Mouse (Mus musculus): ENCODE measurements around the gene Csnk1g2.

The Csnk1g2 gene

DNA sequence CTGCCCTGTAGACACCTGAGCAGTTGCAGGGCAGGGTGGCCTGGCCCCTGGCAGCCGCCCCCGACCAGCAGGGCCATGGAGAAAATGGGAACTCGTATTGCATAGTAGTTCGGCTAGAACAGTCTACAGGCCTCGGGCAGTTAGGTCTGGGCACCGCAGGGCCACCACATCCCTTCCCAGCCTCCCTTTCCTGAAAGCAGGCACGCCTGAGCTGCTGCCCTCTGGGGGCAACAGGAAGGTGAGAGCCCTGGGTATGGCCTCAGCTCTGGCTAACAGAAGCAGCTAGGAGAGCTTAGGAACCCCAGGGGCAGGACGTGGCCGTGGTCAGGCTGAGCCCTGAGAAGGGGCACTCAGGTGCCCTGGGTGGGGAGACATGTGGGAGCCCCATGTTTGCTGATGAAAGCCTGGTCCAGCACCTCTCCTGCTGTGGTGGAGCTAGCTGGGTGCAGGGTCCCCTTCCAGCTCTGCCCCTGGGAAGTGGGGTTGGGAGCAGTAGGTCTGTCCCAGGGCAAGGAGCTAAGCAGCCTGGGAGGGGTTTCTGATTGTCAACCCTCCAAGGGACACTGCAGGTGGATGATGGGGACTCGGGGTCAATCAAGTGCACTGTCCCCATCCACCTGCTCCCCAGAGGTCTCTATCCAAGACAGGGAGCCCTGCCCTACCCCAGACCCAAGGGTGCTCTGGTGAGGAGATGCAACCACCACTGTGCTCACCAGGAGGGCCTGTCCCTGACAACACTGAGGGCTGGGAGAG, 43.5 kb downstream of the Csnk1g2 start:
- no peak for DNase-seq

DNA sequence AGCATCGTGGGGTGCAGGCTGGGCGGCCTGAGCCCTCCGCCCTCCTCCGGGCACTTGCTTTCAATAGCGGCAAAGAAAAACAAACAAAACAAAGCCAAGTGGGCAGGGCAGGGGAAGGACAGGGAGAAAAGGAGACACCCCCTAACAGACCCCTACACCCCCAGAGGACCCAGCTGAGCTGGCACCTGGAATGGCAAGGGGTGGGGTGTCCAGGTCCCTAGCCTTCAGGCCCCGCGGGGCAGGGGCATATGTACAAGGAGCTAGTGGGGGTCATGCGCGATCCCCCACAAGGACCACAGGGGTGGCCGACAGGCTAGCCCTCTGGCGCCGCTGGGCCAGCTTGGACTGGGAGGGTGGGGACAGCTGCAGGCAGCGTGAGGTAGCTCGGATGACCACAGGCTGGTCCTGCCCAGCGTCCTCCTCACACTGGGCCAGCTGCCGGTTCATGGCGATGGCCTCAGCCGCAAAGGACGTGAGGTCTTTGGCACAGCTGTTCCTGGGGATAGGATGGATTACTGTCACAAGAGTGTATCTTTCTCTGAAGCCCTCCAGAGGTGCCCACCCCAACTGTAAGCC, 44.3 kb downstream of the Csnk1g2 start:
- DNase-seq, result no peak

DNA sequence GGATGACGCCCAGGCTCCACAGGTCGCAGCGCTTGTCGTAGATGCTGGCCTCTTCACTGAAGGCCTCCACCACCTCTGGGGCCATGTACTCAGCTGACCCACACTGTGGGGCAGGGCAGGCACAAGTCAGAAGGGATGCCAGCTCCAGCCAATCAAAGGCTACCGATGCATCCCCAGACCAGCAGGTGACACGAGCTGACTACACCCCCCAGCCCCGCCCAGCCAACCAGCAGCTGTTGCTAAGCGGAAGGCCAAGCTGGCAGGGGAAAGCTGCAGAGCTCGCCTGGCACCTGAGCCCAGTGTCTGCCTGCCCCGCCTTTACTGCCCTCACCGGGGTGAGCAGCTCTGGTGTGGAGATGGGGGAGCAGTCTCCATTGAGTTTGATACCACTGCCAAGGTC, 46.0 kb downstream of the Csnk1g2 start:
- DNase-seq, result peak; percentile 67 to 71

DNA sequence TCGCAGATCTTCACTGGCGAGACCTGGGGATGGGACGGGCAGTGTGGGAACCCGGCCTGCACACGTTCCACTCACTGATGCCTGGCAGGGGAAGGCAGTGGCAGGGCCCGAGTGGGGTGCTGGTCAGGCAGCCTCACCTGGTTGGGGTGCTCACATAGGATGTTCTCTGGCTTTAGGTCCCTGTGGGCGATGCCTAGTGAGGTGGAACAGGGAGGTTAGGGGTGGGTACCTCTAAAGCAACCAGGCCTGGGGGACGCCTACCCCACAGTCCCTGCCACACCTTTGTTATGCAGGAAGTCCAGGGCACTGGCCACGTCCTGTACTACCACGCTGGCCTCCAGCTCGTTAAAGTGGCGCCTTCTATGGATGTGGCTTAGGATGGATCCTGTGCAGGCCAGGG, 46.4 kb downstream of the Csnk1g2 start:
- DNase-seq, result no peak

DNA sequence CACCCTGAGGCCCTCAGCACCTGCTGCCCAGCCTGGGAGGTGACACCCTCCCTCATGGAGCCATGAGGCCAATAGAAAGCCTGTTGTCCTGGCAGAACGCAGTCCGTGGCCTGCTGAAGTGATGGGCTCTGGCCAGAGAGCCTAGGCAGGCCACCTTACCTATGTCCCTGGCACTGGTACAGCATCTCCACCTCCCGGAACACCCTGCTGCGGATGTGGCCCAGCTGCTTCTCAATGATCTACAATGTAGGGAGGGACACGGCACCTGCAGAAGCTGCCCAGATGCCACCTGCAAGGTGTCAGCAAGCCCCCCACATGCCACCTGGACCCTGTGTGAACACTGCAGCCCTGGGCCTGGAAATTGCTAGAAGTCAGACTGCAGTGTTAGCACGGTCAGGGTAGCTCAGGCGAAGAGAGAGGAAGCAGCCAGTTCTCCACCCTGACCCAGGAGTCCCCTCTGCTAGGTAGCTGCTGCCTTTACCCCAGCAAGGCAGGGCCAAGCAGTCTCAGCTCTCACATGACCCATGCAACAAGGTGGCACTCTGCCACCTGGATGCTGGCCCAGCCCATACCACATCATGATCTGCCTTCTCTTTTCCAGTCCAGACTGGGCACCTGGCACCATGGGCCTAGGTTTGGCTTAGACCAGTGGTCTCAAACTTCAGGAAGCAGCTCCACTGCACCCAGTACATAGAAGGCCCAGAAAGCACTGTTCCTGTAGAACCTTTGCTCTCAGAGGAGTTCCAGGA, 47.3 kb downstream of the Csnk1g2 start:
- DNase-seq, result no peak

DNA sequence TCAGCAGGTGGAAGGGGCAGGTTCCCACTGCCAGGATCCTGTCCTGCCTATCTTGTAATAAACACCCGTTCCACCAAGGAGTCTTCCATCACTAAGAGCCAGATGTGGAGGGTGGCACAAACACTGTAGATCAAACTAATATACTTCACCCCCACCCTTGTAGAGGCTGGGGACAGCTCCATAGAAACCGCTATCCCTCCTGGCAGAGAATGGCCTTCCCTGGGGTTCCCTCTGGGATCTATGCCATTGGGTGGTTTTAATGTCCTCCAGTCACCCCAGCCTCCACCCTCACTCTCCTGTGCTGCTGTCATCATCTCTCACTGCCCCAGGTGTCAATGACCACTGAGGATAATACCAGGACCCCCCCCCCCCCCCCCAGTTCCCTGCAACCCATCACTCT, 47.9 kb downstream of the Csnk1g2 start:
- no peak for DNase-seq

DNA sequence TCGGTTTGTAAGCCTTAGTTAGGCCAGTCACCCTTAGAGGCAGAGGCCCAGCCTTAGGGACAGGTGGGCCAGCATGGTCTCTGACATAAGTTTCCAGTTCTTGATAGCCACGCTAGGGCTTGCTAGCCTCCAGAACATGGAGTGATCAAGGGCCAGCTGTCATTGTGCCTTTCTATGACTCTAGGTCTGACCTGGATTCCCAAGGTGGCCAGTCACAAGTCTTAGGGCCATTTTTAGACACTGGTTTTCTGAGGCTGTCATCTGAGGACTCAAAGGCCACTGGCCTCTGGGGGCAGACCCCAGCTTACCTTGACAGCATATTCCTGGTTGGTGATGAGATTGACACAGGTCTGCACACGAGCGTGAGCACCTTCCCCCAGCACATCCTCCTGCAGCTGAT, 48.6 kb downstream of the Csnk1g2 start:
- DNase-seq, result no peak

DNA sequence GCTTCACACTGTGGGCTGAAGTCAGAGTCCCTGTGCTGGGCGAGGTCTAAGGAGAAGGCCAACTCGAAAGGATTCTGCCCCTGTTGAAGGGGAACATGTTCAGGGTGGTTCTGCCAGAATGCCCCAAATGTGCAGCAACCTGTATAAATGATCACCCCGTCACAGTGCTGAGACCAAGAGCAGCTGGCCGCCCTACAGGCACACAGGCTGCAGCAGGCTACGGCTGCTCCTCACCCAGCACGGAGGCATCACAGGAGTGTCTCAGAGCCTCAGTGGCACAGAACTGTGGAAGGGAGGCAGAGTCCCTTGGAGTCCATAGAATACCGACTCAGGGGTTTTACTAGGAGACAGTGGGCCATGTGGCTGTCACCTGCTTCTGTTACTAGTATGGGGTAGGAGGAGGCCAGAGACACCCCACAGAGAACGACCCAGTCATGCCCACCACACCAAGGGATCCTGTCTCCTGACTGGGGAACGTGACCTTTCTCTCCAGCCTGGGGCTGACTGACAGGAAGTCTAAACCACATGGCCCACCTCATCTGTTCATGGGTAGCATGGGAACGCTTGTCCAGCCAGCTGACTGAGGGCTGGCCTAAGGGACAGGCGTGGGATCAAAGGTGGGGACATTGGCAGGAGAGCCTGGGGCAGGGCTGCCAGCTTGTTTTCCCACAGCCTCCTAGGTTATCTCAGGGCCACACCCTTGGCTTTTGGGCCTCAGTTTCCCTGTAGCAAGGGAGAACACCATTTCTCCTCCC, 49.5 kb downstream of the Csnk1g2 start:
- no peak for DNase-seq

DNA sequence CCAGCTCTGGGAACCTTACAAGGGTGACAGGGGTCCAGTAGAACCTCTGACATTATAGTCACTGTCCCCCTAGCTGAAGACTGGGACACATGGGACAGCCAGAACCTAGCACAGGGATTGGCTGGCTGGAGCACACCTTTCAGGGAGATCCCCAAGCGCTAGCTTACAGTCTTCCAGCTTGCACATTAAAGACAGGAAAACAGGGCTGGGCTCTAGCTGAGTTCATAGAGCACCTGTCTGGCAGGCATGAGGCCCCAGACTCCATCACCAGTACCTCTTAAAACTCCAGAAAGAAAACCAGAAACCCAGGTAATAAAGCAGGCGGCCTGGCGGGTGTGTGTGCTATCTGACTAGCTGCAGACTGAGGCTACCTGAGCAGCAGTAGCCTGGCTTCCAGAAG, 51.1 kb downstream of the Csnk1g2 start:
- DNase-seq, result no peak

DNA sequence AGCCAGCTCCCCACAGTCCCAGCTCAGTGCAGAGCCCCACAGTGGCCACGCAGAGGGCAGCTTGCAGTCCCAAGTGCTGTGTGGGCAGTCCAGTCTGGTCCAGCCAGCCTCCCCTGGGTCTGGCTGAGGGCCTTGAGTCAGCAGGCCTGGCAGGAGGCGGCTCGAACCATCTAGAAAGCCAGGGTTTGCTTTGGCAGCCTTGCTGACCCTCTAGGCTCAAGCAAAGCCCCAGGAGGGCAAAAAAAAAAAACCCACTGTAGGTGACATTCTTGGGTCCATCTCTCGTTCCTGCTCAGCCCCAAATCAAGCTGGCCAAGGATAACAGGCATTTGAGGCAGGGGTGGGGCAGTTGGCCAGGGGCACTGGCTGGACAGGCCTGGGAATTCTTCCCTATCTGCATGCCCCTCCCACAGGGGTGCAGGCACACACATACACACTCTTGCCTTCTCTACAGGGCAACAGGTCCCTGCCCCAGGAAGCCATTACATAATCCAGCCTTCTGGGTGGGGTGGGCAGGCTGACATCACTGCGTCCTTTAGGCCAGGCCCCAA, 51.6 kb downstream of the Csnk1g2 start:
- DNase-seq, result no peak

DNA sequence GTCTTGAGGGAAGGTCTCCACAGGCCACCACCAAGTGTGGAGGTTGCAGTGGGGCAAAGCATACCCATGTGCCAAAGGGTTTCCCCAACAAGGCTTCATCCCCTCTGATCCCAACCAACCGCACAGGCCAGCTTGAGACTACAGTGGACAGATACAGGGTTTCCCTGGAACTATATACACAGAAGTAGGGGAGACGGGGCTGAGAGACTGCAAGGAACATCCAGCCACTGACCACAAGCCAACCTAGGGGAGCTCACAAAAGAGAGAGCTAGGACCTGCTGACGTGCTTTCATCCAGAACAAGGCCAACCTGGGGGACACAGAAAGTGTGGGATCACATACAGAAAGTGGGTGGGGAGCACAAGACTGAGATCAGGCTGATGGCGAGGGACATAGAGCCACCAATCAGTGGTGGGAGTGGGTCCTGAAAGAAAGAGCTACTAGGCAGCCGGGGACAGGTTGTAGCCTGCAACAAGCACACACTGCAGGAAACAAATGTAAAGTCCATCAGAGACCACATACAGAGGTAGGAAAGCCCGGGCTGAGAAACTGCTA, 52.3 kb downstream of the Csnk1g2 start:
- no peak for DNase-seq

DNA sequence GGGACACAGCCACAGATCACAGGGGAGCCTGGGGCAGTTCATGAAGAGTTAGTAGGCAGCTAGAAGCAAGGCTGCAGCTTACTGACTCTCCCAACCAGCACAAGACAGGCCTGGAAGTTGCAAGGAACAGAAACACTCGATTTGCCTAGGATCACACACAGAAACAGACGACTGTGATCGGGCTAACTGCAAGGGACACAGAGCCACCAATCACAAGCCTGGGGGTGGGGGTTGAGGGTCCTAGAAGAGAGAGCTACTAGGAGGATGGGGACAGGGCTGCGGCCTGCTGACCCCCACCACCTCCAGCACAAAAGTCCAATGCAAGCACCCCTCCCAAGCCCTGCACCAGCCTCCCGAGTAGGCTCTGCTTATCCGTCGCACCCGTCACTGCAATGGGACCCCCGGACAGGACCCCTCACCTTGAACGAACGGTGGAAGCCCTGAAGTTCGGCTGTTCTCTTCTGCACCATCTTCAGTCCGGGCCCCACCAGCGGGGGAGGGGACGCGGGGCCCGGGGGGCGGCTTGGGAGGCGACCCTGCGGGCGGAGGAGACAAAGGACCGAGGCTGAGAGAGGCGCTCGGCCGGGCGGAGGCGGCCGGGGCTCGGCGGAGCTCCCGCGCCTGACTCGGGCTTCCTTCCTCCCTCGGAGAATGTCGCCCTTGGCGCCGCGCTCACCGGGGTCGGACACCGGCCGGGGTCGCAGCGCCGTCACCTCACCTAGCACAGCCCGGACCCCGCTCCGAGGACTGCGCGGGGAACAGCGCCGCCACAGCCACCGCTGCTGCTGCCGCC, 53.0 kb downstream of the Csnk1g2 start:
- peak in 1 of 2 experiments; percentile 30 for DNase-seq

DNA sequence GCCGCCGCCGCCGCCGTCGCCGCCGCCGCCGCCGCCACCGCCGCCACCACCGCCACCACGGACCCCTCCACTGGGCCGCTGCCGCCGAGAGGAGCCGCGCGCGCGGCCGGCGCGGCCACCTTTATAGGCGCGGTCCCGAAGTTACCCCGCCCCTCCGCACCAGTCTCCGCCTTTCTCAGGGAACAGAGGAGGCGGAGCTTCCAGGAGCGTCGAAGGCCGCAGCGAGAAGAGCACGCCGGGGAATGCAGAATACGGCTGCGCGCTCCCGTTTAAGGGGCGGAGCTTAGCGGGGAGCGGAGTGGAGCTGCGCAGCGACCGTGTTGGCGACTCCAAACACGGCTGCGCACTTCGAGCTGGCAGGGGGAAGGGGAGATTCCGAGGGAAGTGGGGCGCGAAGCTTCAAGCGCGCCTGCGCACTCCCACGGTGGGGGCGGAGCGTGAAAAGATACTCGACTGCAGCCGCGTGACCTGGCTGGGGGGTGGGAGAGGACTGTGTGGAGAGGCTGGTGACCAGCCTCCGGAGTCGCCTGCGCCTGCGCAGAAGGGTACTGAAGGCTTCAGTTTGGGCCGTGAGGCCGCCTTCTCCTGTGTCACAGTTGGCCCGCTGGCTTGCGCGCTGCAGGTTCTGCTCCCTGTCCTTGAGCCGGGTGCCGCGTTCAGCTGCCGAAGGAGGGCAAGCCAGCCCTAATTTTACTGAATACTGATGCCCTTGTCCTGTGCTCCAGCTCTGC, 53.7 kb downstream of the Csnk1g2 start:
- peak; percentile 99 for DNase-seq

DNA sequence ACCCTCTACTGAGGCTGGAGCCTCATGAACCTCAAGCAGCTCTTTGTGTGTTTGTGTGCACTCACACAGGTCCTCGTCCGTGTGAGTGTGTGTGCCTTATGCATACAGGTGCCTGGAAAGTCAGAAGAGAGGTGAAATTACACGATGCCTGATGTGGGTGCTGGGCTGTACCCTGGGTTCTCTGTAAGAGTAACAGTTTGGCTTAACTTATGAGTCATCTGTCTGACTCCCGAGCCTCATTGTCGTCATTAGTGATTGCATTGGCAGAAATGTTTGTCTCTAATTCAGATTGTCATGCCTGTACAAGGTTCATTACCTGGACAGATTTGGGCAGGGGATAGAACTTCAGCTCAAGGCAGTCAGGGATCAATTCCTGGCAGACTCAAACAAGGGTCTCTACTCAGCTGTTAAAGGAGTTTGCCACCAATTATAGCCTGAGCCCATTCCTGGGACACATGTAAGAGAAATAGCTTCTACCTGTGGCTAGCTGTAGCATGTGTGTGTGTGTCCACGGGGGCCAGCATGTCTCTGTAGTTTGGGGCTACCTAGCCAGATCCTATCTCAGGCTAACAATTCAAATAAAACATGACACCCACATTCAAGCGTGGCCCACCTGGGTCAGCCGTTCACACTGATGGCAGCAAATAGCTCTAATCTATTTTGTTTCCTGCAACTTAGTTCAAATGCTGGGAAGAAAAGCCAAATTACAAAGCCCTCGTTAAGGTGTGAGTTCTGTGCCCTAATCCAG, 54.7 kb downstream of the Csnk1g2 start:
- peak in 1 of 2 experiments; percentile 65 for DNase-seq

DNA sequence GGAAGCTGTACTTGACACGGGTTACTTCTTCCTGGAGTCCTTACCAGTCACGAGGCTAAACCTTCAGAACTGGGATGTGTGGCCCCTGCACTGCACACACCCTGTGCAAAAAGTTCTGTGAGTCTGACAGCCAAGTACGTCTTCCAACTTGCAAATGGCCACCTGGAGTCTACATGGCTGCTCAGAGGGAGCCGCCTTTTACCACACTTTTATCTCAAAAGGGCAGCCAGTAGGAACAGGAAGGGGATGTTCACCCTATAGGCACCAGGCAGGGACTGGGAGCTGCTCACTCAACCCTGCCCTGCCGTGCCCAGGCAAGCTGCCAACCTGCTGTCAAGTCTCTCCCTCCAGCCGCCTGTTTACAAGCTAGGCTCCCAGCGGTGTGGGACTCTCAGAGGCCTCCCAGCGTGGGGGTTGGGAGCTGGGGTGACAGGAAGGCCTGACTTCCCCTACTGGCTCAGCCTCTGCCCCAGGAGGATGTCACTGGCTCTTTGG, 55.4 kb downstream of the Csnk1g2 start, which contains the start of gene Mknk2:
Mknk2 (minus strand) TSS at position 171 of the 495 bp plus-strand sequence.
- peak; percentile 82 for DNase-seq

DNA sequence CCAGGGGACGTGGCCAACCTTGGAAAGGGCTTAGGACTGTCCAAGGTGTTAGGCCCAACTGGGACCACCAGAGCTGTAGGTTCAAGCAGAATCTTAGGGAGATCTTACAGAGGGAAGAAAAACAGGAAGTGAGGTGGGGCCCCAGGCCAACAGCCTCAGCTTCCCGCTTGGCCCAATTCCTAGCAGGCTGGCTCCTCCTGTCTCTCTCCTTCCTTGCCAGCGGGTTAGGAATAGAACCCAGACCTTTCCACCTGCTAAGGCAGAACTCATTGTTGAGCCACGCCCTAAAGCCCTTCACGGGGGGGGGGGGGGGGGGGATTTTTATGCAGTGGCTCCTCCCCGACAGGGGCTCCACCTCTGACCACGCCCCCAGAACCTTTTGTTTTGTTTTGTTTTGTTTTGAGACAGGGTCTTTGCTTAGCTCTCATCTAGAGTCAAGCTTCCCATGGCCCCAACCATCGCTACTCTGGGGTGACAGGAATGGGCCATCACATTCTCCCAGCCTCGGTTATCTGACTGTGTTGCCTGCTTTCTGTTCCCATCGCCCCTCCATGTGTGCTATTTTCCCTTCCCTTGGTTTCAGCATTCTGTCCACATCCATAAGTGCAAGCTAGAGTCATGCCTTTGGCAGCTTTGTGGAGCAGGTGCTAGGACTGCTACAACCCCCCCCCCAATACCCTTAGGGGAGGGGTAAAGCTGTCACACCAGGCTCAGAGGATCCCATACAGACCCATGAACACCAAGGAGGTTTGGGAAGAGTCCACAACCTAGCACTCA, 56.2 kb downstream of the Csnk1g2 start:
- peak; percentile 50 to 58 for DNase-seq

DNA sequence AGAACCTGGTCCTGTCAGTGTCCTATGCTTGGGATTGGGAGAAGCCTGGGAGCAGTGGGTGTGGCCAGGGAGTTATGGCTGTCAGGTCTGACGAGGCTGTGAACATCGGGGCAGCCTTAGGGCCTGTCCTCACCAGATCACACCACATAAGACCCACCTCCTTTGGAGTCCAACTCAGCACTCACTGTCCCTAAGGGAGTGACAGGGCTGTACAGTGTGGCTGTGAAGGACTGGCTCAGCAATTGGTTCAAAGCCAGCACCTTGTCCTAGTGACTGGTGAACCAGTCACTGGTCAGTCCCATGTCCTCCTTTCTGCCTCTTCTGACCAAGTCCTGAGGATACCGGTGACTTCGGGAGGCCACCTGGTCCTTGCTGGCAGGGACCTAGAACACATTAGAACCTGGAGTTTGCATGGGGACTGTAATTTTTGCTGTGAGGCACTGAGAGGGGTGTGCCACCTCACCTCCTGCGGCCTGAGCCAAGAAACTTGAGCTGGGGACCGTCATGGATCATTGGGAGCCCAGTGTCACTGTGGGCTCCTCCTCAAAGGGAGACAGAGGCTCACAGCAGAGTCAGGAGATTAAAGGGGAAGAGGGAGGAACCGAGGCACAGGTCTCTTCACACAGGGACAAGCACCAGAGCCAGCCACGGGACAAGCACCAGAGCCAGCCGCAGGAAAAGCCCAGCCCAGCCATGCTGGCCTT, 57.1 kb downstream of the Csnk1g2 start:
- DNase-seq, result no peak

DNA sequence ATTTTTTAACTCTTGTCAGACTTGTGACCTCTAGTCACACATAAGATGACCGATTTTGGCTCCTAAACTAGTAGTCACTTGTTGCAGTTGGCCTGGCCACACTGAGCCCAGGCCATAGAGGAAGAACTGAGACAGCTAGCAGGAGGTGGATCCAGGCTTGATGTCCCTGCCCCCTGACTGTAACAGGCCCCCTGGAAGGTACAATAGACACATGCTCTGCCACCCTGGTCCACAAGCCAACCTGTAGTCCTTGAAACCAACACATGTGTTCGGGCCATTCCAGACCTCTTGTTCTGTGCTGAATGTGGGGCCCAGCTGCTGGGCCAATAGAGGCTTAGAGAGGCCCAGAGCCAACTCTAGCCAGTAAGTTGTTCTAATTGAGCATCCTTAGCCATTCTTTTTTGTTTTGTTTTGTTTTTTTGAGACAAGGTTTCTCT, 57.6 kb downstream of the Csnk1g2 start:
- no peak for DNase-seq

Data from B cell, adult 2 months (primary cell).